Mouse (Mus musculus) neural tube, embryonic 14.5 days (tissue): ENCODE measurements around the gene Plcl2. TPM values are rescaled to one million over a fixed set of nuclear protein-coding genes. Genes with fewer than 3 reads are reported as not detected.

Experiments
- ATAC-seq: fragments of 200-750 bp; cut with Nextera tagmentation; 2 replicates; pipeline ENCODE4 v1.8.0; 2017; ENCODE audit warnings: low read depth, mild to moderate bottlenecking, moderate TSS enrichment, moderate library complexity
- H3K27ac ChIP-seq: fragments of 300-500 bp; sonication (generic); 2 replicates; pipeline ENCODE4 v1.5.1; 2014; ENCODE audit warnings: low read depth, mild to moderate bottlenecking, control low read depth, low read length, moderate library complexity, mixed read lengths
- H3K27me3 ChIP-seq: fragments of 300-500 bp; sonication (generic); 2 replicates; pipeline ENCODE4 v1.6.1; 2014; ENCODE audit warnings: low read length; ENCODE audit not compliant: control insufficient read depth, insufficient read depth
- H3K36me3 ChIP-seq: fragments of 300-500 bp; sonication (generic); 2 replicates; pipeline ENCODE4 v1.6.1; 2014; ENCODE audit warnings: low read length, mixed read lengths; ENCODE audit not compliant: control insufficient read depth, insufficient read depth
- H3K4me1 ChIP-seq: fragments of 300-500 bp; sonication (generic); 2 replicates; pipeline ENCODE4 v1.6.1; 2014; ENCODE audit warnings: low read length; ENCODE audit not compliant: control insufficient read depth, insufficient read depth
- H3K4me2 ChIP-seq: fragments of 300-500 bp; sonication (generic); 2 replicates; pipeline ENCODE4 v1.6.1; 2014; ENCODE audit warnings: mild to moderate bottlenecking, low read depth, low read length, control low read depth
- H3K4me3 ChIP-seq: fragments of 300-500 bp; sonication (generic); 2 replicates; pipeline ENCODE4 v1.5.1; 2014; ENCODE audit warnings: low read depth, low read length, control low read depth, mixed read lengths
- H3K9ac ChIP-seq: fragments of 300-500 bp; sonication (generic); replicated peaks from 2 replicates; pipeline ENCODE4 v1.6.1; 2014; ENCODE audit warnings: low read depth, mild to moderate bottlenecking, control low read depth, low read length, mixed read lengths
- H3K9me3 ChIP-seq: fragments of 300-500 bp; sonication (generic); 2 replicates; pipeline ENCODE4 v1.6.1; 2016; ENCODE audit warnings: low read length; ENCODE audit not compliant: control insufficient read depth
- WGBS: fragments of 180-500 bp; shearing (Covaris S2); extraction: QIAGEN DNeasy Blood & Tissue Kit; methylation state at CpG from one replicate; pipeline ENCODE4 v1.1.7; 2014; 5-methylcytosine and 5-hydroxymethylcytosine counted together
- polyA plus RNA-seq: library from polyadenylated mRNA; unstranded; fragments of >200 nt; fragmentation: Nextera tagmentation; extraction: Ambion mirVana; gene quantifications from 2 replicates; pipeline ENCODE4 v1.2.1, GENCODE M21; 2014

Gene Plcl2
- polyA plus RNA-seq, 1 experiment from 2014 or later = 13.6 TPM

- H3K27me3 ChIP-seq = no peaks in the 10 kb centered on the region
- no peak overlapping the region for H3K4me3 ChIP-seq
- 86% methylated on average over 12 of the region's 12 CpGs for WGBS
- ATAC-seq = no peak
- no peak overlapping the region for H3K27ac ChIP-seq
- H3K4me2 ChIP-seq = no peak overlapping the region
- H3K9ac ChIP-seq = no peak overlapping the region
- H3K9me3 ChIP-seq = no peaks in the 10 kb centered on the region
- no peaks in the 10 kb centered on the region for H3K4me1 ChIP-seq
- H3K36me3 ChIP-seq = no peaks in the 10 kb centered on the region
Observed at GRCm38 (mm10) chr17:50574161-50574560, 65.0 kb downstream of the Plcl2 start.

GRCm38 (mm10) chr17:50580416-50580815, 71.2 kb downstream of the Plcl2 start:
- Histone ChIP-seq H3K9ac (no peak overlapping the region), H3K4me3 (no peak overlapping the region), H3K36me3 (no peaks in the 10 kb centered on the region), H3K4me1 (no peaks in the 10 kb centered on the region), H3K27me3 (no peaks in the 10 kb centered on the region), H3K4me2 (no peak overlapping the region), H3K27ac (no peak overlapping the region), H3K9me3 (no peaks in the 10 kb centered on the region)
- ATAC-seq = no peak
- WGBS = 87% methylated on average over 3 of the region's 3 CpGs

- Histone ChIP-seq H3K4me2 (no peak overlapping the region), H3K4me1 (no peaks in the 10 kb centered on the region), H3K9ac (no peak overlapping the region), H3K9me3 (no peaks in the 10 kb centered on the region), H3K4me3 (no peak overlapping the region), H3K27ac (no peak overlapping the region), H3K36me3 (no peaks in the 10 kb centered on the region), H3K27me3 (no peaks in the 10 kb centered on the region)
- no peak for ATAC-seq
- WGBS = 93% methylated on average over 5 of the region's 5 CpGs
Observed at GRCm38 (mm10) chr17:50586834-50587233, 77.6 kb downstream of the Plcl2 start.

- Histone ChIP-seq H3K9me3 (no peaks in the 10 kb centered on the region), H3K4me1 (no peaks in the 10 kb centered on the region), H3K4me2 (no peak overlapping the region), H3K4me3 (no peak overlapping the region), H3K27me3 (no peaks in the 10 kb centered on the region), H3K36me3 (no peaks in the 10 kb centered on the region), H3K27ac (no peak overlapping the region), H3K9ac (no peak overlapping the region)
- no peak for ATAC-seq
- 68% methylated on average over 3 of the region's 3 CpGs for WGBS
Observed at GRCm38 (mm10) chr17:50587941-50588340, 78.7 kb downstream of the Plcl2 start.

GRCm38 (mm10) chr17:50600178-50600577, 91.0 kb downstream of the Plcl2 start:
- H3K27ac ChIP-seq = no peak overlapping the region
- no peak for ATAC-seq
- no peaks in the 10 kb centered on the region for H3K4me1 ChIP-seq
- H3K36me3 ChIP-seq = no peaks in the 10 kb centered on the region
- H3K4me2 ChIP-seq = no peak overlapping the region
- H3K27me3 ChIP-seq = no peaks in the 10 kb centered on the region
- 75% methylated on average over 6 of the region's 6 CpGs for WGBS
- no peak overlapping the region for H3K9ac ChIP-seq
- H3K9me3 ChIP-seq = no peaks in the 10 kb centered on the region
- no peak overlapping the region for H3K4me3 ChIP-seq

GRCm38 (mm10) chr17:50600696-50601095, 91.5 kb downstream of the Plcl2 start:
- H3K4me3 ChIP-seq = no peak overlapping the region
- no peak overlapping the region for H3K9ac ChIP-seq
- no peak overlapping the region for H3K27ac ChIP-seq
- no peaks in the 10 kb centered on the region for H3K27me3 ChIP-seq
- ATAC-seq = no peak
- no peaks in the 10 kb centered on the region for H3K36me3 ChIP-seq
- H3K4me1 ChIP-seq = no peaks in the 10 kb centered on the region
- H3K4me2 ChIP-seq = no peak overlapping the region
- H3K9me3 ChIP-seq = no peaks in the 10 kb centered on the region
- 82% methylated on average over 1 of the region's 1 CpGs for WGBS

GRCm38 (mm10) chr17:50606890-50607289, 97.7 kb downstream of the Plcl2 start:
- Histone ChIP-seq H3K9ac (no peak overlapping the region), H3K27me3 (no peaks in the 10 kb centered on the region), H3K4me3 (no peak overlapping the region), H3K4me1 (no peaks in the 10 kb centered on the region), H3K36me3 (no peaks in the 10 kb centered on the region), H3K9me3 (no peaks in the 10 kb centered on the region), H3K27ac (no peak overlapping the region), H3K4me2 (no peak overlapping the region)
- 98% methylated on average over 2 of the region's 2 CpGs for WGBS
- no peak for ATAC-seq

- H3K27me3 ChIP-seq = no peaks in the 10 kb centered on the region
- no peak overlapping the region for H3K9ac ChIP-seq
- no peak overlapping the region for H3K4me2 ChIP-seq
- H3K27ac ChIP-seq = no peak overlapping the region
- no peak overlapping the region for H3K4me3 ChIP-seq
- H3K9me3 ChIP-seq = peaks cover 4% of the 10 kb centered on the region; the same call in 1 of the 2 replicates
- ATAC-seq = peak; percentile 49; the same call in 1 of the 2 replicates
- 83% methylated on average over 4 of the region's 4 CpGs for WGBS
- no peaks in the 10 kb centered on the region for H3K4me1 ChIP-seq
- H3K36me3 ChIP-seq = no peaks in the 10 kb centered on the region
Observed at GRCm38 (mm10) chr17:50609908-50610307, 100.7 kb downstream of the Plcl2 start.

GRCm38 (mm10) chr17:50620794-50621537, 111.8 kb downstream of the Plcl2 start:
- 96% methylated on average over 7 of the region's 7 CpGs for WGBS
- H3K4me2 ChIP-seq = no peak overlapping the region
- H3K4me3 ChIP-seq = no peak overlapping the region
- H3K9ac ChIP-seq = no peak overlapping the region
- H3K4me1 ChIP-seq = 0 out of 2 replicates have a peak, but pooled peaks cover 4% of the 10 kb centered on the region
- no peaks in the 10 kb centered on the region for H3K36me3 ChIP-seq
- H3K27ac ChIP-seq = no peak overlapping the region
- no peaks in the 10 kb centered on the region for H3K9me3 ChIP-seq
- ATAC-seq = no peak
- H3K27me3 ChIP-seq = no peaks in the 10 kb centered on the region
